ENCODE assay signal across 23 mouse cellular contexts in the genomic region with DNA sequence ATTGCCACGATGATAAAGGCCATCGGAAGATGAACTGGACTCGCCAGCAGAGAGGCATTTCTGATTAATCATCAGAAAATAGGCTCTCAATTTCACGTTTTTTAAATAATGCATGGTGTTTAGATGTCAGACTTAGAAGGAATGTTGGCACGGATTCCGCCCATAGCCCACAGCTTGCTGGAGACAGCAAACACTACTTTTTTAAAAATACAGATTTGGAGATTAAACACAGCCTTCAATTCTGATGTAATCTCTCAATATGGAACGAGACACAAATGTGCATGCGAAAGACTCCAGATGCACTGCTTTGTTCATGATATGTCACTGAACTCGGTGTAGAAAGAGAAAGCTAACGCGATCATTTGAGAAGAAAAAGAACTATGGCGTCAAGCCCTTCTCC. TPM values are rescaled to one million over a fixed set of nuclear protein-coding genes. Genes with fewer than 3 reads are reported as not detected.
DNase-seq lines count a peak whose midpoint lies in the region; ATAC-seq and TF ChIP-seq lines count a peak whose summit lies in the region.
"Had no signal": no experiment of that assay in that cellular context is flagged by ENCODE, and none has a peak within 500 bp of the region (broad histone marks: within the 10 kb centered on the region; RNA-seq: fewer than 3 reads in every experiment).

No protein-coding gene starts in this region.

- H3K4me1 ChIP-seq in lung, embryonic 14.5 days (ENCODE audit: insufficient read depth) = no peaks in the 10 kb centered on the region
- H3K4me1 ChIP-seq: forebrain, embryonic 10.5 days; heart, embryonic 12.5 days; hindbrain, embryonic 10.5 days; hindbrain, embryonic 15.5 days had no signal

- H3K9ac ChIP-seq in lung, embryonic 14.5 days = no peak overlapping the region
- H3K9ac ChIP-seq: embryonic facial prominence, embryonic 12.5 days; heart, embryonic 12.5 days; hindbrain, embryonic 15.5 days had no signal

- H3K36me3 ChIP-seq in lung, embryonic 14.5 days (ENCODE audit: insufficient read depth) = no peaks in the 10 kb centered on the region

- H3K4me2 ChIP-seq in lung, embryonic 14.5 days = no peak overlapping the region
- H3K4me2 ChIP-seq: embryonic facial prominence, embryonic 12.5 days; heart, embryonic 12.5 days; hindbrain, embryonic 15.5 days had no signal

- H3K27ac ChIP-seq in layer of hippocampus, adult 2 months = peak overlapping the region; percentile 32; the same call in 1 of the 2 replicates
- H3K27ac ChIP-seq in lung, embryonic 14.5 days (ENCODE audit: low read depth) = no peak overlapping the region
- H3K27ac ChIP-seq: embryonic facial prominence, embryonic 12.5 days; forebrain, embryonic 10.5 days; gastrocnemius, adult 2 months; hindbrain, embryonic 10.5 days; hindbrain, embryonic 15.5 days had no signal

- H3K9me3 ChIP-seq in lung, embryonic 14.5 days (ENCODE audit: low read depth, low read length) = peaks cover 4% of the 10 kb centered on the region; the same call in 1 of the 2 replicates
- H3K9me3 ChIP-seq: embryonic facial prominence, embryonic 12.5 days; hindbrain, embryonic 15.5 days had no signal

- ATAC-seq in lung, embryonic 14.5 days (ENCODE audit: insufficient read depth) = no peak
- no peak for ATAC-seq in erythroblast, adult 5-6 weeks (replicated peaks; ENCODE audit: low FRiP score, poor library complexity, severe bottlenecking)
- ATAC-seq: forebrain, embryonic 14.5 days had no signal

- H3K4me3 ChIP-seq in layer of hippocampus, adult 2 months = no peak overlapping the region
- no peak overlapping the region for H3K4me3 ChIP-seq in lung, embryonic 14.5 days (ENCODE audit: low read depth, low read length)
- H3K4me3 ChIP-seq: embryonic facial prominence, embryonic 12.5 days; erythroblast, embryonic 14.5 days; forebrain, embryonic 10.5 days; gastrocnemius, adult 2 months; heart, embryonic 12.5 days; hindbrain, embryonic 10.5 days; hindbrain, embryonic 15.5 days had no signal

- peak in 1 of 2 experiments; percentile 37 for DNase-seq in layer of hippocampus, adult 2 months (ENCODE audit: low spot score in 2 of 2)
- DNase-seq in layer of hippocampus, adult 9-10 months (ENCODE audit: low spot score) = no peak
- DNase-seq in lung, embryonic 14.5 days = peak; percentile 19
- DNase-seq in lung, postnatal 25 days (ENCODE audit: low spot score) = no peak
- DNase-seq in brain, adult 2 months (ENCODE audit: low read depth, low spot score) = peak; percentile 53
- peak; percentile 57 for DNase-seq in telencephalon, adult 2 months (ENCODE audit: low read depth, low spot score)
- DNase-seq: adrenal gland, adult 8-10 months; adrenal gland, postnatal 36 days; cerebellum, adult 11 months; cerebellum, adult 8-10 months; cerebellum, postnatal 14 days; embryo, embryonic 11 days; gastrocnemius, adult 2 months; gastrocnemius, postnatal 25 days had no signal

- 73% methylated on average over 12 of the region's 12 CpGs for WGBS in lung, embryonic 14.5 days

- H3K27me3 ChIP-seq in lung, embryonic 14.5 days (ENCODE audit: insufficient read depth, low read length) = no peaks in the 10 kb centered on the region
- H3K27me3 ChIP-seq: embryonic facial prominence, embryonic 12.5 days; heart, embryonic 12.5 days; hindbrain, embryonic 15.5 days had no signal

- no peak for TF ChIP-seq CTCF in layer of hippocampus, adult 2 months (conservative IDR thresholded peaks at IDR 0.05)
- no peak for TF ChIP-seq CTCF in lung, embryonic 14.5 days (IDR thresholded peaks at IDR 0.05; ENCODE audit: low read depth)

RNA-seq across cellular contexts. Expression of a gene that starts 38.2 kb away (rescaled TPM):
- 10 to 100 TPM; 73.2 to 78.4 TPM for total RNA-seq in layer of hippocampus, adult 2 months (2021)
- 3.9 and 4.6 TPM in 2 replicates for polyA plus RNA-seq in lung, embryonic 14.5 days (2014; fragmentation: Nextera tagmentation; extraction: Ambion mirVana)
- total RNA-seq in erythroblast, adult 5-6 weeks (2015; ENCODE audit: low replicate concordance) = not detected in 2 replicates
- 1.4 TPM in 1 of 2 replicates, not detected in the other for total RNA-seq in erythroblast, adult 5-6 weeks (2017; ENCODE audit: low replicate concordance)
- total RNA-seq: granulocyte monocyte progenitor cell, adult 5-6 weeks had no signal
- polyA plus RNA-seq: erythroblast, embryonic 14.5 days had no signal

Comparison
In these comparisons a context has a peak if more than half of its experiments do, and no peak if none do; other contexts are left out.
1. DNase-seq: peak in lung, embryonic 14.5 days (single experiment), brain, adult 2 months (single experiment) and telencephalon, adult 2 months (single experiment); none in layer of hippocampus, adult 9-10 months (single experiment) and lung, postnatal 25 days (single experiment).
2. RNA of a gene that starts 38.2 kb away (total RNA-seq): 73.2 to 78.4 TPM in layer of hippocampus, adult 2 months; 1.4 TPM in erythroblast, adult 5-6 weeks; every median in the first group is over 10 times any median in the second.